Mouse (Mus musculus) CH12.LX (cell line): ENCODE results near the gene Pdcd1lg2. TPM values are rescaled to one million over a fixed set of nuclear protein-coding genes. Genes with fewer than 3 reads are reported as not detected.

Experiments used
- DNase-seq: peaks from one replicate; pipeline ENCODE4 v3.0.0-alpha.2; 2013; ENCODE audit errors: extremely low read depth
- H3K27ac ChIP-seq: 2 replicates; pipeline ENCODE4 v1.5.1; 2012; ENCODE audit warnings: low read depth, mild to moderate bottlenecking, control low read depth, moderate library complexity; ENCODE audit not compliant: insufficient read depth
- H3K27me3 ChIP-seq: replicated peaks from 2 replicates; pipeline ENCODE3; 2012; ENCODE audit warnings: inconsistent platforms
- H3K36me3 ChIP-seq, 2 experiments: replicated peaks in 1 of 2; 2 replicates each; pipeline versions ENCODE3 to v1.6.1; 2012; ENCODE audit warnings: inconsistent platforms in 1 of 2, low read length in 1 of 2, mild to moderate bottlenecking in 1 of 2, mixed read lengths in 1 of 2, moderate library complexity in 1 of 2; ENCODE audit not compliant: control insufficient read depth in 1 of 2, insufficient read depth in 1 of 2
- H3K4me1 ChIP-seq, 2 experiments: 2 replicates each; pipeline ENCODE4 v1.6.1; 2012; ENCODE audit warnings: inconsistent platforms in 1 of 2, moderate library complexity in 1 of 2; ENCODE audit not compliant: insufficient read depth in 2 of 2, control insufficient read depth in 1 of 2
- H3K4me2 ChIP-seq: 2 replicates; pipeline ENCODE4 v1.6.1; 2012; ENCODE audit warnings: low read depth, mild to moderate bottlenecking, control low read depth; ENCODE audit not compliant: poor library complexity, insufficient read depth, severe bottlenecking
- H3K4me3 ChIP-seq, 3 experiments: fragments of 150-350 bp in 1 of 3; sonication (generic) in 1 of 3; replicated peaks in 1 of 3; 2 replicates each; pipeline versions ENCODE3 to v1.5.1; 2011 to 2012; ENCODE audit warnings: low read depth in 2 of 3, low read length in 2 of 3, mild to moderate bottlenecking in 2 of 3, moderate library complexity in 2 of 3, control low read depth in 1 of 3, improper control_type of control experiment in 1 of 3, inconsistent platforms in 1 of 3, mixed read lengths in 1 of 3; ENCODE audit not compliant: poor library complexity in 1 of 3
- H3K79me2 ChIP-seq: replicated peaks from 2 replicates; pipeline ENCODE4 v1.6.1; 2012; ENCODE audit warnings: mild to moderate bottlenecking, moderate library complexity; ENCODE audit not compliant: control insufficient read depth, poor library complexity, insufficient read depth, severe bottlenecking; ENCODE audit errors: extremely low read depth
- H3K9ac ChIP-seq: 2 replicates; pipeline ENCODE4 v1.6.1; 2012; ENCODE audit warnings: low read depth, mild to moderate bottlenecking, control low read depth, moderate library complexity; ENCODE audit not compliant: insufficient read depth
- H3K9me3 ChIP-seq: replicated peaks from 2 replicates; pipeline ENCODE3; 2012; ENCODE audit warnings: low read length, inconsistent platforms, mixed read lengths
- BHLHE40 ChIP-seq: IDR thresholded peaks from 2 replicates; pipeline ENCODE4 v1.6.1; 2011; ENCODE audit warnings: mild to moderate bottlenecking, low read depth, low read length, improper control_type of control experiment
- CHD1 ChIP-seq: IDR thresholded peaks from 2 replicates; pipeline ENCODE4 v1.6.1; 2012; ENCODE audit warnings: low read depth, low read length, improper control_type of control experiment, inconsistent platforms
- CHD2 ChIP-seq: IDR thresholded peaks from 2 replicates; pipeline ENCODE4 v1.6.1; 2011; ENCODE audit warnings: low read length, improper control_type of control experiment
- E2F4 ChIP-seq: IDR thresholded peaks from 2 replicates; pipeline ENCODE4 v1.6.1; 2011; ENCODE audit warnings: low read depth, low read length, improper control_type of control experiment; ENCODE audit not compliant: insufficient replicate concordance
- ELF1 ChIP-seq: IDR thresholded peaks from 2 replicates; pipeline ENCODE4 v1.6.1; 2014; ENCODE audit warnings: low read depth, mild to moderate bottlenecking, inconsistent platforms, low read length, improper control_type of control experiment
- GABPA ChIP-seq: IDR thresholded peaks from 2 replicates; pipeline ENCODE4 v1.6.1; 2012; ENCODE audit warnings: low read depth, low read length, improper control_type of control experiment, inconsistent platforms; ENCODE audit not compliant: insufficient replicate concordance
- HCFC1 ChIP-seq: IDR thresholded peaks from 2 replicates; pipeline ENCODE4 v1.6.1; 2012; ENCODE audit warnings: low read depth, mild to moderate bottlenecking, inconsistent platforms, low read length, improper control_type of control experiment
- IRF4 ChIP-seq: IDR thresholded peaks from 2 replicates; pipeline ENCODE4 v1.6.1; 2014; ENCODE audit warnings: low read depth, mild to moderate bottlenecking, inconsistent platforms, low read length, improper control_type of control experiment
- JUN ChIP-seq: IDR thresholded peaks from 2 replicates; pipeline ENCODE4 v1.6.1; 2011; ENCODE audit warnings: low read depth, mild to moderate bottlenecking, low read length, improper control_type of control experiment, moderate library complexity; ENCODE audit not compliant: insufficient read depth
- KAT2A ChIP-seq: IDR thresholded peaks from 2 replicates; pipeline ENCODE4 v1.6.1; 2012; ENCODE audit warnings: low read length, improper control_type of control experiment, inconsistent platforms; ENCODE audit not compliant: insufficient replicate concordance
- MAZ ChIP-seq: IDR thresholded peaks from 2 replicates; pipeline ENCODE4 v1.6.1; 2012; ENCODE audit warnings: low read depth, mild to moderate bottlenecking, inconsistent platforms, low read length, improper control_type of control experiment, moderate library complexity
- PAX5 ChIP-seq: IDR thresholded peaks from 2 replicates; pipeline ENCODE4 v1.6.1; 2012; ENCODE audit warnings: low read length, inconsistent platforms, mixed read lengths
- POLR2AphosphoS2 ChIP-seq: IDR thresholded peaks from 2 replicates; pipeline ENCODE4 v1.6.1; 2011; ENCODE audit warnings: low read depth, low read length, improper control_type of control experiment
- SIN3A ChIP-seq: IDR thresholded peaks from 2 replicates; pipeline ENCODE4 v1.6.1; 2012; ENCODE audit warnings: low read length, improper control_type of control experiment, inconsistent platforms
- TCF12 ChIP-seq: IDR thresholded peaks from 2 replicates; pipeline ENCODE4 v1.6.1; 2014; ENCODE audit warnings: low read depth, mild to moderate bottlenecking, inconsistent platforms, low read length, improper control_type of control experiment
- UBTF ChIP-seq: IDR thresholded peaks from 2 replicates; pipeline ENCODE4 v1.6.1; 2012; ENCODE audit warnings: low read depth, mild to moderate bottlenecking, inconsistent platforms, low read length, improper control_type of control experiment, moderate library complexity
- USF1 ChIP-seq: IDR thresholded peaks from 2 replicates; pipeline ENCODE4 v1.6.1; 2014; ENCODE audit warnings: low read depth, mild to moderate bottlenecking, inconsistent platforms, low read length, improper control_type of control experiment
- ZC3H11A ChIP-seq: IDR thresholded peaks from 2 replicates; pipeline ENCODE4 v1.6.1; 2012; ENCODE audit warnings: low read depth, mild to moderate bottlenecking, inconsistent platforms, low read length, improper control_type of control experiment
- ZKSCAN1 ChIP-seq: IDR thresholded peaks from 2 replicates; pipeline ENCODE4 v1.6.1; 2012; ENCODE audit warnings: low read depth, inconsistent platforms, low read length, improper control_type of control experiment, borderline replicate concordance
- ZNF384 ChIP-seq: IDR thresholded peaks from 2 replicates; pipeline ENCODE4 v1.6.1; 2012; ENCODE audit warnings: low read depth, low read length, improper control_type of control experiment, inconsistent platforms
- dilution Hi-C: fragments of 300-500 bp; cut with MboI; formaldehyde crosslinking; loops from 2 replicates; pipeline ENCODE4 v1.14.3; 2020; ENCODE audit warnings: low sequenced_read_pairs; ENCODE audit not compliant: extremely low pct_unique_long_range_greater_than_20kb, extremely low pct_ligation_motif_present
- in situ Hi-C: fragments of 300-500 bp; cut with MboI; formaldehyde crosslinking; loops from 3 replicates; pipeline ENCODE4 v1.14.3; 2019; ENCODE audit warnings: low sequenced_read_pairs, low pct_ligation_motif_present, low pct_unique_long_range_greater_than_20kb, mixed read lengths
- polyA plus RNA-seq: library from polyadenylated mRNA; unstranded; fragments of >175 nt; gene quantifications from 2 replicates; pipeline ENCODE4 v1.2.1, GENCODE M21; 2012; ENCODE audit warnings: low read depth; ENCODE audit not compliant: insufficient read length
- total RNA-seq, 2 experiments: library from RNA; depleted of rRNA; stranded (reverse); fragments of 300-350 nt in 1 of 2; fragments of >200 nt in 1 of 2; gene quantifications; 2 replicates each; pipeline ENCODE4 v1.2.3; 2012 to 2014

Gene Pdcd1lg2
- total and polyA plus RNA-seq, 3 experiments: 1.4 to 5.5 (median 1.7) TPM

- peaks cover 0 to 32% of the 10 kb centered on the region in 2 experiments; a peak in 3 of 4 replicates for H3K4me1 ChIP-seq
- no peak for DNase-seq
- no peak overlapping the region for H3K4me3 ChIP-seq
- no peaks in the 10 kb centered on the region for H3K9me3 ChIP-seq
- TF ChIP-seq ELF1: no peak
- TF ChIP-seq ZKSCAN1: no peak
- TF ChIP-seq PAX5: no peak
- TF ChIP-seq POLR2AphosphoS2: no peak
- no peak for TF ChIP-seq TCF12
- no peak for TF ChIP-seq SIN3A
- no peak for TF ChIP-seq CHD2
- TF ChIP-seq GABPA: no peak
- no peak for TF ChIP-seq BHLHE40
- TF ChIP-seq ZNF384: no peak
- TF ChIP-seq JUN: no peak
- TF ChIP-seq KAT2A: no peak
- TF ChIP-seq E2F4: no peak
- no peak for TF ChIP-seq CHD1
- TF ChIP-seq USF1: no peak
- no peak for TF ChIP-seq MAZ
- no peaks in the 10 kb centered on the region for H3K27me3 ChIP-seq
- dilution Hi-C loops (no loop called here), in situ Hi-C loops (no loop called here)
- H3K36me3 ChIP-seq: peaks cover 0 to 14% of the 10 kb centered on the region in 2 experiments
- no peak overlapping the region for H3K27ac ChIP-seq
- H3K4me2 ChIP-seq: no peak overlapping the region
- no peaks in the 10 kb centered on the region for H3K79me2 ChIP-seq
- no peak overlapping the region for H3K9ac ChIP-seq
These were observed 27.1 kb downstream of the Pdcd1lg2 start for GRCm38 (mm10) chr19:29437849-29438248.

GRCm38 (mm10) chr19:29439242-29439641 lies 28.5 kb downstream of the Pdcd1lg2 start:
- no peak overlapping the region for H3K4me2 ChIP-seq
- DNase-seq: no peak
- dilution Hi-C loops: no loop called here
- in situ Hi-C loops: no loop called here
- peaks cover under 1% of the 10 kb centered on the region for H3K9me3 ChIP-seq
- no peak for TF ChIP-seq UBTF
- TF ChIP-seq IRF4: no peak
- no peak for TF ChIP-seq ZC3H11A
- TF ChIP-seq HCFC1: no peak
- H3K27me3 ChIP-seq: no peaks in the 10 kb centered on the region
- H3K36me3 ChIP-seq: peaks cover 0 to 14% of the 10 kb centered on the region in 2 experiments
- H3K27ac ChIP-seq: no peak overlapping the region
- no peaks in the 10 kb centered on the region for H3K79me2 ChIP-seq
- no peak overlapping the region for H3K4me3 ChIP-seq
- H3K9ac ChIP-seq: no peak overlapping the region
- peaks cover 0 to 37% of the 10 kb centered on the region in 2 experiments; a peak in 3 of 4 replicates for H3K4me1 ChIP-seq
